Mouse (Mus musculus): Measurements from ENCODE around the gene Fam174b.

- TF ChIP-seq POLR2A (IDR thresholded peaks at IDR 0.05; ENCODE audit: low read depth, low read length) (no peak), CTCF (IDR thresholded peaks at IDR 0.05; ENCODE audit: borderline replicate concordance, insufficient read depth, low read length) (no peak)
These were observed 72.1 kb downstream of the Fam174b start for GRCm38 (mm10) chr7:73812176-73812575.
